Mouse (Mus musculus) CH12F3 (cell line): ENCODE results near the gene Ofcc1.

Source experiments
- in situ Hi-C: fragments of 300-500 bp; cut with MboI; formaldehyde crosslinking; loops from 2 replicates; pipeline ENCODE4 v1.14.3; 2020; ENCODE audit warnings: low sequenced_read_pairs

Gene Ofcc1

DNA sequence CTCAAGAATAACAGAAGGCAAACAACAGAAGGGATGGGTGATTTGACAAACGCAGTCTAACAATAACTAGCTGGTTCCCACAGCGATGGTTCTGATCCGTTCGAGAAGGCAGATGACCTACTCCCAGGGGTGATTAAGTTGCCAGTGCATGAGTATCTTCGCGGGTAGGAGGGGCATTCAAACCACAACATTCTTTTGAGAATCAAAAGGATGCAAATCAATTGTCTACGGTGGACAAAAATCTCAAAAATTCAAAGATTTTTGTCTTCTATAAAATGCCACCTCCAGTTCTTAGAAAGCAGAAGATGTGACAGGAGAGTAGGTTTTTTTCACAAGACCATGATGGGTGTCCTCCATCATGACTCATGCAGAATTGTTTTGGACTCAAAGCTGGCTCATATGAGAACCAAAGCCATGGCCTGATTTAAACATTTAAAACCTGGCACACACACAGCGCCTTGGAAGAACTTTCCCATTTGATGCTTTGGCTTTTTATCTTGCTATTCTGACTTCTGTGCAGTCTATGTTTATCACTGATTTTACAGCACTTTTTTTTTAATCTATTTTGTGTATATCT, 338.0 kb downstream of the Ofcc1 start:
- in situ Hi-C loops: no loop called here

DNA sequence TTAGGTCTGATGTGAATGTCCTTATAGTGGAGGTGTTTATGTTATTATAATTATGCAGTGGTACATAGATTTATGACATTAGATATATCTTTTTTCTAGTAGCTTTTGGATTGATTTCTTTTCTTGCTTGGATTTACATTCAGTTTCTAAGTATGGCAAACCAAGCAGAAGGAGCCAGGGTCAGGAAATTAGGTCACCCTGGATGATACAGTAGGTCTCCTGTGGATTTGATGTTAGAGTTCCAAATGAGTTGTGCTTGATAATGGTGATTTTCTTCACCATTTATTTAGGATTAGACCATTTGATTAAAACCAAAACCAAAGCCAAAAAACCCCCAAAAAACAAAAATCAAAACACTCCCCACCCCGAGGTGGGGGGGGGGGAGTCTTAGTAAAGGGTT, 338.6 kb downstream of the Ofcc1 start:
- in situ Hi-C loops: no loop called here

DNA sequence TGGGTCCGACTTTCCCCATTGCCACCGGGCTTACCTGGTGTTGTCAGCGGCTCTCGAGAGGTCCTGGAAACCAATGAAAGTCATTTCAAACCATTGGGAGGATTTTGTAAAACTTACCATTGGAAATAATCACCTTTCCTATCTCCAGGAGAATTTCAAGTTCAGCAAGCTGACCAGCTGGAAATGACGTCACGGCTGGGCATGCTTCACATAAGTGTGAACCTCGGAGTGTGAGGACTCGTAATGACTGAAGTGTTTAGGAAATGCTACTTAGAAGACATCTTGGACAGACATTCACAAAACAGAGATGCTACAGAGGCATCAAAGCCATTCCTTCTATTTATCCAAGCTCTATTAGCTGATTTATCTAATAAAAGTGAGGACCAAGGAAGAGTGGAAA, 361.0 kb downstream of the Ofcc1 start:
- in situ Hi-C loops: no loop called here

DNA sequence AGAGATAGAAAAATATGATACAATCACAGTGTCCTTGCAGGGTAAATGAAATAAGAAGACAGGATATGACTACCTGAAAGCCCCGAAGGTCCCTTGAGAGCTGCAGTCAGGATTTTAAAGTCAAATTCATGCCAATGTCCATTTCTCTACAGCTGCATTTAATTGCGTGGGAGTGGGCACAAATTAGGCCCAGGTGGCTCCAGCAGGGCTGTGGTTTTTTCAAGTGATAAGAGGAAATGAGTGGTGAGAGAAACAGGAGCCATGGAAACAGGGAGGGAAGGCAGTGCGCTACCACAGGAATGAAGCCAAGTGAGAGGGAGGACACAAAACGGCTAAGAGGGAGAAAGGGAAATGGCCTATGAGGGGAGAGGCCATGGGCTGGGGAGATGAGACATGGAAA, 363.3 kb downstream of the Ofcc1 start:
- in situ Hi-C loops: no loop called here

DNA sequence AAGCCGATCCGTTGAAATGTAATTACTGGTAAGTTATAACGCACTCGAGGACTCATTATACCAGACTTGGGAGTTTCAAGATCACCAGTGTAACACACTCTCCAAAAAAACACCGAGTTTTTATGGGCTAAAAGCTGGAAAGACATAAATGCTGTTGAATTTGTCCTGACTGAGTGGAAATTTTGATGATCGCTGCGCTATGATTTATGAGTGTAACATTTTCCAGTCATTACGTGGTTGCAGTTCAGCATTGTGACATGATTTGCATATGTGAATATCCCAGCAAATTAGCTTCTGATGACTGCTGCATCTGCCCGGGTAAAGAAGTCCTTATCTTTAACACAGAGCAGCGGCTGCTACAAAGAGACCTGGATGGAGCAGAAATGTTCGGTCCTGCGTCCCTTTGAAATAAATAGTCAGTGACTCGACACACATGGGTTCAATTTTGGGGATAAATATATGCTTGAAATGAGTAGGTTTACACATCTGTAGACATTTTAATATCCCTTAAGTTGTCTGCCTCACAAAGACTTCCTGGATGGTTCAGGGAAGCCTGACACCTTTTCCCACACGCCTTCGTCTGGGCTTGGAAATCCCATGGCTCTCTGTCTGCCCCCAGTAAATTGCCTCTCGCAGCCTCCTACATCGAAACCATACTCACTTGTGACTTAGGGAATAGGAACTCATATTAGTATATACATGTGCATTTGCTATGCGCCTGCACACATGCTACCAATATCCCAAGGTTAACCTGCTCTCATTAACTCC, 381.8 kb downstream of the Ofcc1 start:
- in situ Hi-C loops: no loop called here

DNA sequence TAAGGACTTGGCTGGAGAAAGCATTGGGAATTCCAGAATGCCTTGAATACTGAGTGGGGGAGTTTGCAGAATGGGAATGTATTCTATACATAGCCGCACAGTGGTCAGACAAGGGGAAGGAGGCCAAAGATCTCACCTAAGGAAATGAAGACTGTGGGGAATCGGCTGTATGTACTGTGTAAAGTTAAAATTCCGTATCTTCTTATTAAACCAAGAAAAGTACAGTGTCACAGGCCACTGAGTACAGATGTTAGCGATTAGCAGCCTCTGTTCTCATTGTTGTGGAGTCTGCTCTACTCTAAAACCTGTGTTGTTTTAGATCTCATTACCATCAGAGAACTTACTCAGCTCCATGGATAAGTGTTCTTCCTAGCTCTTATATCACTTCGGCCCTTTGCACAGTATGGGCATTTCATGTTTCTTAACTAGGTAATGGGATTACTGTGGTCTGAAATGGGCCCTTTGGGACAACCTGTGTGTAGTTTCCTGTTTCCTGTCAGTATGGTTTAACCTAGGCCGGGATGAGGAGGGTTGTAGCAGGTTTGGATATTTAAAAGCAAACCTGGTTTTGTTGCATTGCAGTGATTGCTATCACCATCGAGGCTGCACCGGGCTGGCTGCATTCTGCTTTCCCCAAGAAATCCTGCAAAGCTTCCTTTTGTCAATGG, 392.8 kb downstream of the Ofcc1 start:
- in situ Hi-C loops: no loop called here

DNA sequence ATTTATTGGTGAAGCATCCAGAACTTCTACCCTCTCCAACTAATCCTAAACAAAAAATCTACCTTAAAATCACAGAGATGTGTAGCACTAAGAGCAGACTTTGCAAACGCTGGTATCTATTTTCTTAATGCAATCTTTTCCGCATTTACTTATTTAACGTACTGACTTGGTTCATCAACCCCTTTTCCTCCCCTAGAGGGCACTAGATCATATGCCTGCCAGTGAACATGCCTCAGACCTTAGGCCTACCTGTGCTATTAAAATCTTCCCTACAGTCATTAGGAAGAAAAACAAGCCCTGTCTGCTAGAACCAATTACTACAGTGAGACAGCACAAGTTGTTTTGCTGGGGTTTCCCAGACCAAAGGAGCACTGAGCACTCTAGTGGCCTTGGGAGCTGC, 404.0 kb downstream of the Ofcc1 start:
- in situ Hi-C loops: no loop called here

DNA sequence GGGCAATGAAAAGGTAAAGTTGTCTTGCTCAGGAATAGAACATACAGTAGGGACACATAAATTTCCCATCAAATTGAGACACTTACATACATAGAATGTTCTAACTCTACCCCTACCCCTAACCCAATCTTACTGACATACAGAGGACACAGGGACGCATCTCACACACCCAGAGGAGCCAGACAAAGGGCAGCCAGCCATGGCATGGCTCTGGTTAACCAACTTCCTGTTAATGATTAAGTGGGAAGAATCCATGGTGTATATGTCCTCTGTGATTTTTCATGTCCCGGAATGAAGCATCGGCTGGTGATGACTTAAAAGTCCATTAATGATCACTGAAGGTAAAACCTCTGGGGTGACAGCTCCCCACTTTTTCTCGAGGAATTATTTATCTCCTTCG, 405.2 kb downstream of the Ofcc1 start:
- in situ Hi-C loops: no loop called here
